Mouse (Mus musculus) bone marrow, adult 2 months (tissue): ENCODE data around the gene Pde4d.
"Not testable (repeated sequence)": the region's sequence is repeated elsewhere in the genome, so short reads cannot be mapped to it uniquely, and the experiment has no call there.

Source experiments
- CTCF ChIP-seq: fragments of 200-500 bp; IDR thresholded peaks from 2 replicates; pipeline ENCODE4 v1.5.1; 2011; ENCODE audit warnings: low read length, control low read depth; ENCODE audit not compliant: control insufficient read depth, insufficient read depth
- POLR2A ChIP-seq: fragments of 200-500 bp; IDR thresholded peaks from 2 replicates; pipeline ENCODE4 v1.6.1; 2011; ENCODE audit warnings: low read depth, mild to moderate bottlenecking, control low read depth, low read length, borderline replicate concordance; ENCODE audit not compliant: control insufficient read depth

- not testable (repeated sequence) for TF ChIP-seq CTCF, POLR2A
Measured at GRCm38 (mm10) chr13:108734356-108734755, 284.6 kb downstream of the Pde4d start.
